Mouse (Mus musculus) megakaryocyte-erythroid progenitor cell, adult 5 weeks (primary cell): Measurements from ENCODE around the gene Rock2. TPM values are rescaled to one million over a fixed set of nuclear protein-coding genes. Genes with fewer than 3 reads are reported as not detected.

Experiments
- polyA plus RNA-seq: library from polyadenylated mRNA; stranded (reverse); fragments of >175 nt; gene quantifications from 2 replicates; pipeline ENCODE4 v1.2.3, GENCODE M21; 2012

Gene Rock2
- 2.0 and 3.0 TPM in 2 replicates for polyA plus RNA-seq

GRCm38 (mm10) chr12:16894396-16895220 lies at the start of gene Rock2:
Gene Rock2, plus strand, starts transcription at chr12:16894895.

GRCm38 (mm10) chr12:16999739-17000497 lies 105.2 kb downstream of the Rock2 start, which contains the start of gene Pqlc3:
Gene Pqlc3, minus strand, starts transcription at chr12:17000408.

DNA sequence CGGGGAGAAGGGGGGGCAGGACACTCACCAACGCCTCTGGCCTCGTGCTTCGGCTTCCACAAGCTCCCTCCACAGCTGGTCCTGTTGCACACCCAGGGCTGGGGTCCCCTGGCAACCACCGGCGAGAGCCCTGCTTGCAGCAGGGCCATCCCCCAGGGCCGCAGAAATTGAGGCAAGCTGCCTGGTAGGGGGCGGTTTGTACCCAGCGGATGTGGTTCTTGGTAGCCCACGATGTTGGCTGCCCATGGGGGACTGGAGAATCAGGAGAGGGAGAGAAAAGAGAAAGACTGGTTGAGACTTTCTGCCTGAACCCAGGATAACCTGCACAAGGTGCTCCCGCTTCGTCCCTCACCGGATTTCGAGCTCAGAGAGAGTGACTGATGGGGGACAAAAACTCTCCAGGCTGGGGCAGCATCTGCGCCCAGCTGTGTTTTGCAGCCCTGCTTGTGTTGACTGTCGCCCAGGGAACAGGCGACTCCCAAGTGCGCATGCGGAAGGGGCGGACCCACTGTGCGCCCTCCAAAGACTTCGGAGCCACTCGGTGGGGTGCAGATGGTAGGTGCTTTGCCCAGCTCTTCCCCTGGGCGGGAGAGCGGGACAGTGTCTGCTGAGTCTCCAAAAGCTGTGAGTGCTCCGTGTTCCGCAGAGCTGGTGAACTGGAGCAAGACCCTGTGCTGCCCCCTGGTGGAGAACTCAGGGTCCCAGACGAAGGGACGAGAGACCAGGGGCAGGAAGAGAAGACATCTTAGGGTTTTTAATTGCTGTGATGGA lies 116.6 kb downstream of the Rock2 start, which contains the start of gene 2410004P03Rik:
Gene 2410004P03Rik, minus strand, starts transcription at position 628 of the 771 bp plus-strand sequence.

Other genes with a start within 250 kb of the Rock2 start
- gene Ntsr2, start 241.5 kb upstream of the Rock2 start, polyA plus RNA-seq, result not detected in 2 replicates
- 0.02 and 0.09 TPM in 2 replicates for gene Greb1, start 94.0 kb upstream of the Rock2 start, polyA plus RNA-seq
- 12.8 and 13.6 TPM in 2 replicates for gene E2f6, start 83.9 kb upstream of the Rock2 start, polyA plus RNA-seq
- 21.3 and 27.8 TPM in 2 replicates for gene Pqlc3, start 105.5 kb downstream of the Rock2 start, polyA plus RNA-seq
- 1.5 and 1.6 TPM in 2 replicates for gene 2410004P03Rik, start 116.8 kb downstream of the Rock2 start, polyA plus RNA-seq